Comparison of ENCODE assay signal across 7 mouse cellular contexts in the genomic region with DNA sequence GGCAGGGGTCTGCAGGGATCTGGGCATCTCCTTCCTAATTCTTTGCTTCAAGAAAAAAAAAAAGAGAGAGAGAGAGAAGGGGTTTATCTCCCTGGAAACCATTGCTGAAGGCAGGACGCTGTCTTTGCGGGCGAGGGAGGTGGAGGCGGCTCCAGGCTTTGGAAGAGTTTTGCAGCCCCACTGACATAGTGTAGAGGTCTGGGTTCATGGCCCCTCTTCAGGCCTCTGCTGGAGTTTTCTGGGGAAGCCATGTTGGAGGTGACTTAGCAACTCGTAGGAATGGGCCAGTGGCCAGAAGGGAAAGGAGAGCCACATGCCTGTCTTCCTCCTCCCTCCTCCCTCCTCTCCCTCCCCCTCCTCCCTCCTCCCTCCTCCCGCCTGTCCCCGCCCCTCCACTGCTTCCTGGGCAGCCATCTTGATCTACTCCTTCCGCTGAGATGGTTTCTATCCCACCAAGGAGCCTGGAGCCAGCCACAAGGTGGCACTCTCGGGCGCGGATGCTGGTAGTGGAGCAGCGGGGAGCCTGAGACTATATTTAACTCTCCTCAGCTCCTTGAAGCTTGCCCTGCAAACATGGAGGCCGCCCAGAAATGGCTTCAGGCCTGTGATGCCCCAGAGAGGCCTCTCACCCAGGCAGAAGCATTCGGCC. TPM values are rescaled to one million over a fixed set of nuclear protein-coding genes. Genes with fewer than 3 reads are reported as not detected.
DNase-seq lines count a peak whose midpoint lies in the region; ATAC-seq lines count a peak whose summit lies in the region.

No protein-coding gene starts in this region.

- 0 out of 2 replicates have a peak overlapping the region, but pooled peaks have one; percentile 0 for H3K4me2 ChIP-seq in intestine, embryonic 16.5 days (ENCODE audit: low read depth, low read length)
- peak overlapping the region; percentile 20; the same call in 1 of the 2 replicates for H3K4me2 ChIP-seq in midbrain, embryonic 11.5 days

- peak; percentile 63 to 73 for DNase-seq in adrenal gland, adult 18-20 months (ENCODE audit: low spot score in 2 of 2)
- DNase-seq in embryo, embryonic 11.5 days (ENCODE audit: low read depth, low spot score), result peak; percentile 84
- peak; percentile 79 to 88 for DNase-seq in gastrocnemius, postnatal 4 days (ENCODE audit: low spot score in 2 of 2)
- DNase-seq in left cerebral cortex, postnatal 25 days (ENCODE audit: low spot score in 2 of 2), result peak; percentile 87 to 90
- DNase-seq in midbrain, embryonic 11.5 days (ENCODE audit: low spot score, missing footprints), result peak; percentile 99
- peak; percentile 37 for DNase-seq in skeletal muscle tissue, adult 2 months (ENCODE audit: low read depth, low spot score)

- 0 out of 2 replicates have a peak overlapping the region, but pooled peaks have one; percentile 39 for H3K9ac ChIP-seq in intestine, embryonic 16.5 days (ENCODE audit: low read depth, low read length)
- peak overlapping the region; percentile 38; the same call in 1 of the 2 replicates for H3K9ac ChIP-seq in midbrain, embryonic 11.5 days (ENCODE audit: low read length)

- peak; percentile 88 for ATAC-seq in intestine, embryonic 16.5 days
- peak; percentile 88 for ATAC-seq in midbrain, embryonic 11.5 days (ENCODE audit: low FRiP score)

- H3K36me3 ChIP-seq in intestine, embryonic 16.5 days (ENCODE audit: control insufficient read depth, insufficient read depth, low read length), result no peaks in the 10 kb centered on the region
- H3K36me3 ChIP-seq in midbrain, embryonic 11.5 days (ENCODE audit: control insufficient read depth, insufficient read depth, low read length), result no peaks in the 10 kb centered on the region

- 25% methylated on average over 12 of the region's 14 CpGs for WGBS in intestine, embryonic 16.5 days
- WGBS in midbrain, embryonic 11.5 days, result 12% methylated on average over 12 of the region's 14 CpGs

- no peak overlapping the region for H3K4me3 ChIP-seq in intestine, embryonic 16.5 days (ENCODE audit: low read length)
- H3K4me3 ChIP-seq in midbrain, embryonic 11.5 days (ENCODE audit: low read depth, low read length), result no peak overlapping the region

- intact Hi-C loops in left cerebral cortex, postnatal 25 days (cut with DNase I), result loop anchor here (2.0 kb wide), 1 partner anchor 78 kb away; a partner anchor contains a TSS

- H3K9me3 ChIP-seq in intestine, embryonic 16.5 days (ENCODE audit: control insufficient read depth, low read length), result no peaks in the 10 kb centered on the region
- H3K9me3 ChIP-seq in midbrain, embryonic 11.5 days (ENCODE audit: control insufficient read depth, low read length), result no peaks in the 10 kb centered on the region

- peaks cover 10% of the 10 kb centered on the region; the same call in 1 of the 2 replicates for H3K4me1 ChIP-seq in intestine, embryonic 16.5 days (ENCODE audit: control insufficient read depth, insufficient read depth, low read length)
- peaks cover 11% of the 10 kb centered on the region for H3K4me1 ChIP-seq in midbrain, embryonic 11.5 days (ENCODE audit: control insufficient read depth, insufficient read depth, low read length)

- no peaks in the 10 kb centered on the region for H3K27me3 ChIP-seq in intestine, embryonic 16.5 days (replicated peaks; ENCODE audit: control insufficient read depth, insufficient read depth, low read length)
- H3K27me3 ChIP-seq in midbrain, embryonic 11.5 days (ENCODE audit: control insufficient read depth, insufficient read depth, low read length), result no peaks in the 10 kb centered on the region

- peak overlapping the region; percentile 45 for H3K27ac ChIP-seq in intestine, embryonic 16.5 days (ENCODE audit: low read length)
- peak overlapping the region; percentile 72 for H3K27ac ChIP-seq in midbrain, embryonic 11.5 days (ENCODE audit: low read depth, low read length)

RNA-seq across cellular contexts. Expression of a gene that starts 47.5 kb away (rescaled TPM):
- 1 to 10 TPM; 1.2 to 1.6 TPM for total RNA-seq in adrenal gland, adult 18-20 months (2021)
- total RNA-seq in gastrocnemius, postnatal 4 days (2021), result 1 to 10 TPM; 1.7 TPM
- polyA plus RNA-seq in intestine, embryonic 16.5 days (2015; fragmentation: Nextera tagmentation; extraction: Ambion mirVana), result 7.8 and 13.9 TPM in 2 replicates
- 1 to 10 TPM; 5.0 to 5.2 TPM for total RNA-seq in left cerebral cortex, postnatal 25 days (2021)
- 6.5 and 8.0 TPM in 2 replicates for polyA plus RNA-seq in midbrain, embryonic 11.5 days (2014; fragmentation: Nextera tagmentation; extraction: Ambion mirVana)

Comparison
In these comparisons a context has a peak if more than half of its experiments do, and no peak if none do; other contexts are left out.
1. DNase-seq: peak in every context shown above with its lines; median percentile 99 in midbrain, embryonic 11.5 days; 88 in left cerebral cortex, postnatal 25 days; 84 in embryo, embryonic 11.5 days; 84 in gastrocnemius, postnatal 4 days; 68 in adrenal gland, adult 18-20 months; 37 in skeletal muscle tissue, adult 2 months.